Mouse (Mus musculus) neural tube, embryonic 13.5 days (tissue): ENCODE measurements around the gene Cars. TPM values are rescaled to one million over a fixed set of nuclear protein-coding genes. Genes with fewer than 3 reads are reported as not detected.
"Not testable (repeated sequence)": the region's sequence is repeated elsewhere in the genome, so short reads cannot be mapped to it uniquely, and the experiment has no call there.

Source experiments
- ATAC-seq: fragments of 200-750 bp; cut with Nextera tagmentation; 2 replicates; pipeline ENCODE4 v1.8.0; 2017; ENCODE audit warnings: low read depth, mild to moderate bottlenecking, moderate TSS enrichment, moderate library complexity
- H3K27ac ChIP-seq: fragments of 300-500 bp; sonication (generic); replicated peaks from 2 replicates; pipeline ENCODE4 v1.5.1; 2015; ENCODE audit warnings: moderate library complexity, mild to moderate bottlenecking, inconsistent platforms
- H3K27me3 ChIP-seq: fragments of 300-500 bp; sonication (generic); 2 replicates; pipeline ENCODE4 v1.6.1; 2015; ENCODE audit warnings: mild to moderate bottlenecking, inconsistent platforms
- H3K36me3 ChIP-seq: fragments of 300-500 bp; sonication (generic); 2 replicates; pipeline ENCODE4 v1.6.1; 2015; ENCODE audit warnings: mild to moderate bottlenecking, inconsistent platforms
- H3K4me1 ChIP-seq: fragments of 300-500 bp; sonication (generic); replicated peaks from 2 replicates; pipeline ENCODE4 v1.6.1; 2015; ENCODE audit warnings: inconsistent platforms
- H3K4me2 ChIP-seq: fragments of 300-500 bp; sonication (generic); 2 replicates; pipeline ENCODE4 v1.6.1; 2015; ENCODE audit warnings: inconsistent platforms, mild to moderate bottlenecking, moderate library complexity
- H3K4me3 ChIP-seq: fragments of 300-500 bp; sonication (generic); 2 replicates; pipeline ENCODE4 v1.5.1; 2015; ENCODE audit warnings: mild to moderate bottlenecking, inconsistent platforms
- H3K9ac ChIP-seq: fragments of 300-500 bp; sonication (generic); 2 replicates; pipeline ENCODE4 v1.6.1; 2015; ENCODE audit warnings: moderate library complexity, mild to moderate bottlenecking, inconsistent platforms
- H3K9me3 ChIP-seq: fragments of 300-500 bp; sonication (generic); 2 replicates; pipeline ENCODE4 v1.6.1; 2016; ENCODE audit warnings: inconsistent platforms
- WGBS: fragments of 180-500 bp; shearing (Covaris S2); methylation state at CpG from one replicate; pipeline ENCODE4 v1.1.7; 2015; 5-methylcytosine and 5-hydroxymethylcytosine counted together
- microRNA-seq: library from miRNA; unstranded; fragments of <30 nt; microRNA quantifications from one replicate; pipeline ENCODE4, GENCODE M21; 2016
- polyA plus RNA-seq: library from polyadenylated mRNA; unstranded; fragments of >200 nt; fragmentation: Nextera tagmentation; extraction: Ambion mirVana; gene quantifications from 2 replicates; pipeline ENCODE4 v1.2.1, GENCODE M21; 2015

Cars gene
- polyA plus RNA-seq, 1 experiment from 2014 or later, result 57.8 TPM

DNA sequence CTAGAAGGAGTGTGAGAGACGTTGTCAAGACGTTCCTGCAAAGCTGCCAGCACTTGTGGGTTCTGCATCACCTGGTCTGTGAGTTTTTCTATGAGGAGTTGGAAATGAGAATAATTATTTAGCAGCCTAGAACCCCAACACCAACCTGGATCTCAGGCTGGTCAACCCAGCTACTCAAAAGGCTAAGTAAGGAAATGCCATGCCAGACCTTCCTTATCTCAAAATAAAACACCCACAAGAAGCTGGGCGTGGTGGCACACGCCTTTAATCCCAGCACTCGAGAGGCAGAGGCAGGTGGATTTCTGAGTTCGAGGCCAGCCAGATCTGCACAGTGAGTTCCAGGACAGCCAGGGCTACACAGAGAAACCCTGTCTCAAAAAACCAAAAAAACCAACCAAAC lies 61.7 kb downstream of the Cars start:
- H3K27ac ChIP-seq, H3K4me1 ChIP-seq, H3K4me2 ChIP-seq, H3K9ac ChIP-seq, H3K4me3 ChIP-seq, ATAC-seq, H3K27me3 ChIP-seq, H3K9me3 ChIP-seq: not testable (repeated sequence)
- 93% methylated on average over 6 of the region's 6 CpGs for WGBS
- peaks cover 62% of the 10 kb centered on the region for H3K36me3 ChIP-seq

DNA sequence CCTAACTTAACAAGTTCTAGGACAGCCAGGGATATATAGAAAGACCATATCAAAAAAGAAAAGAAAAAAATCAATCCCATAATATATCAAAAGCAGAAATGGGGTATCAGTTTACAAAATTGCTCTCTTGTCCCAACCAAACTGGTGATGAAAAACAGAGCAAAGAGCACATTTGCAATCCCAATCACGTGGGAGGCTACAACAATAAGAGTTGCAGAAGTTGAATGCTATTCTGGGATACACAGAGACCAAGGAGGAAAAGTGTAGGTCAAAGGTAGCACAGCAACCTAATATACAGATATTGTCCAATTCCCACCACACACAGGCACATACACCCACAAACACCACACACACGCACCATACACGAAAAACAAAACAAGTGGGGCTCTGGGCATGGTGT lies 63.6 kb downstream of the Cars start:
- Histone ChIP-seq H3K27ac (no peak overlapping the region), H3K4me3 (no peak overlapping the region), H3K9ac (no peak overlapping the region), H3K4me2 (no peak overlapping the region), H3K36me3 (peaks cover 81% of the 10 kb centered on the region), H3K9me3 (no peaks in the 10 kb centered on the region), H3K4me1 (no peaks in the 10 kb centered on the region), H3K27me3 (no peaks in the 10 kb centered on the region)
- 91% methylated on average over 3 of the region's 3 CpGs for WGBS
- no peak for ATAC-seq

DNA sequence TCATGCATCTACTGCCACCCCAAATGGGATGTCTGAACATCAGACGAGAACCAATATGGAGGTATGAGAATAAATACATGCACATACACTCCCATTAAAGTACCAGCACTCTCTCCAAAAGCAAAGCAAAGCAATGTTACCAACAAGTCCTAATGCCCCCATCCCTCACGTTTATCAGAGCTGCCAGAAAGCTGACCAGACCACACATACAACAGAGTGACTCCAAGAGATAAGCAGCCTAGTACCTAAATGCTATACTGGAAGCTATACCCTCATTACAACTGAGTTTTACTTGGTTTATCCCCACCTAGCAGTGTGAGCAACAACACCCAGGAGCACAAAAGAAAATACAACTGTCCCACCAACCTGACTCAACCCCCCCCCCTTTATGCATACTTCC lies 66.6 kb downstream of the Cars start:
- Histone ChIP-seq H3K27ac (no peak overlapping the region), H3K4me1 (no peaks in the 10 kb centered on the region), H3K9me3 (no peaks in the 10 kb centered on the region), H3K4me3 (no peak overlapping the region), H3K9ac (no peak overlapping the region), H3K4me2 (no peak overlapping the region), H3K27me3 (no peaks in the 10 kb centered on the region), H3K36me3 (peaks cover 99% of the 10 kb centered on the region)
- WGBS, result 80% methylated on average over 2 of the region's 2 CpGs
- ATAC-seq, result no peak

DNA sequence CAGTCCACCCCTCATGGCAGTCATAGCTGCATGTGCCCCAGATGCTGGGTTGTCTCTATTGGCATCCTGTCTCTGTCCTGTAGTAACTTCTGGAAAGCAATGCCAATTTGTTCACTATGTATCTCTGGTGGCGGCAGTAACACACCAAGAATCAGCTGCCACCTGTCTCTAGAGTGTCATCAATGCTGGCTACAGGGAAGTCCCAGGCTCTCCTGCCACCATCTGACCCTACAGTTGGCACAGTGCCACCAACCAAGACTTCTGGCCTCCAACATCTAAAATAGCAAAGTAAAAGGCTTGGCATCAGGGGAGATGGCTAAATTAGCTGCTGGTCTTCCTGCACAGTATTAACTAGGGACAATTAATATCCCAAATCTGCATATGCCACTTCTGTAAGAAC lies 67.5 kb downstream of the Cars start:
- WGBS, result 66% methylated on average over 1 of the region's 1 CpGs
- H3K27me3 ChIP-seq, result no peaks in the 10 kb centered on the region
- H3K4me3 ChIP-seq, result no peak overlapping the region
- no peak overlapping the region for H3K9ac ChIP-seq
- ATAC-seq, result no peak
- H3K4me1 ChIP-seq, result no peaks in the 10 kb centered on the region
- H3K36me3 ChIP-seq, result peaks cover 99% of the 10 kb centered on the region
- H3K9me3 ChIP-seq, result no peaks in the 10 kb centered on the region
- no peak overlapping the region for H3K4me2 ChIP-seq
- no peak overlapping the region for H3K27ac ChIP-seq

DNA sequence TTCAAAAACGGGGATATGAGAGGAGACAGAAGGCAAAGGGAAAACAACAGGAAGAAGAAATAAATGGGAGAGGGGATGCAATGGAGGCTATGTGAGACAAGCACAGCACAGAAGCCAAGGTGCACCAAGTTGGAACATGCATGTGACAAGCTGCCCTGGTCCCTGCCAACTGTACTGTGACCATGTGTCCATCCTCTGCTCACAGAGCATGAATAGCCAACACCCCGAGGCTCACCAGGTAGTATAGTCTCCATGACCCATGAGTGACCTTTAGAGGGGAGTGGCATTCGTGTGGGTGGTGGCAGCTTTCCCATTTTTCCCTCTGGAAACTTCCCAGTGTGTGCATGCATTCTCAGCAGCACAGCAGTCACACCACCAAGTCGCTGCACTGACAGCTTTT lies 80.6 kb downstream of the Cars start:
- H3K4me1 ChIP-seq, result no peaks in the 10 kb centered on the region
- H3K27me3 ChIP-seq, result no peaks in the 10 kb centered on the region
- no peak overlapping the region for H3K4me3 ChIP-seq
- no peak overlapping the region for H3K9ac ChIP-seq
- ATAC-seq, result no peak
- no peak overlapping the region for H3K4me2 ChIP-seq
- peaks cover 100% of the 10 kb centered on the region for H3K36me3 ChIP-seq
- no peaks in the 10 kb centered on the region for H3K9me3 ChIP-seq
- WGBS, result 85% methylated on average over 4 of the region's 4 CpGs
- no peak overlapping the region for H3K27ac ChIP-seq

DNA sequence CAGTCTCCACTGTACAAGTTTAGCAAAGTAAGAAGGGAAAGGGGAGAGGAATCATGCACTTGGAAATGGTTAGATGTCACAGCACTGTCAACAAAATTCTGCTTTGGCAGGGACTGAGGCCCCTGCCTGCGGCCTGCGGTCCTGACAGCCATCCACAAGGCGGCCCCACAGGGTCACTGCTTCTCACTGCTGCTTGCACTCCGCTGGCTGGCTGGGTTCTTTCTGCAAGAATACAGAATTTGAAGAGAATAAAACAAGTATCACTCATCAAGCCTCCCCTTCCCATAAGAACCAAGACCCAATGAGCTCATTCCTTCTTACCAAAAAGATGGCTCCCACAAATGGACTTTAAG lies 85.5 kb downstream of the Cars start:
- H3K36me3 ChIP-seq, result peaks cover 73% of the 10 kb centered on the region
- H3K4me1 ChIP-seq, result no peaks in the 10 kb centered on the region
- no peak overlapping the region for H3K27ac ChIP-seq
- no peaks in the 10 kb centered on the region for H3K9me3 ChIP-seq
- H3K4me2 ChIP-seq, result no peak overlapping the region
- H3K27me3 ChIP-seq, result no peaks in the 10 kb centered on the region
- 95% methylated on average over 4 of the region's 4 CpGs for WGBS
- H3K4me3 ChIP-seq, result no peak overlapping the region
- no peak overlapping the region for H3K9ac ChIP-seq
- no peak for ATAC-seq

DNA sequence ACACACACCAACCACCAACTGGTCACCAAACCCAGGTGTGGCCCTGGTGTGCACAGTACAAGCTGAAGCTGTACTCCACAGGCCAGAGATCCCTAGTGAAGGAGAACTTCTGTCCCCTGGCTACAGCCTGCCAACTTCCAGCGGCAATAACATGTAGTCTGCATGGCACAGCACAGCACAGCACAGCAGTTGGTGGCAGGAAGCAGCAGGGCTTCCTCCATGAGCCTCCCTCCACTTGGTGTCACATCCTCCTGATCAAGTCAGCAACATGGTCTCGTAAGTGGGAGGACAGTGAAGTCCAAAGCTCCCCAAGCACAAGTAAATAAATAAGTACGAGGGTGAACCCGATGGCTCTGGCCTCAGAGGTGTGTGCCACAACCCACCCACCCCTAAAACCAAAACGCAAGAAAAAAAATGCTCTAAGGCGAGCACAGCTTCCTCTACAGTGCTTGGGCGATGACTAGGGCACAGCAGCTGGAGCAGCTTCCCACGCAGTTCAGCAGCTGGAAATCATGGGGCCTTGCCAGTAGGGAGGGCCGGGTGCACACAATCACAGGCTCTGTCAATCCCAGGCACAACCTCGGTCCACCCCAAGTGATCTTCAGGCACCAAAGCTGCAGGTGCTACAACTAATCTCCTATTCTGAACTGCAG lies 86.0 kb downstream of the Cars start:
- Histone ChIP-seq H3K9ac (no peak overlapping the region), H3K36me3 (peaks cover 68% of the 10 kb centered on the region), H3K4me2 (no peak overlapping the region), H3K27me3 (no peaks in the 10 kb centered on the region), H3K4me3 (no peak overlapping the region), H3K9me3 (no peaks in the 10 kb centered on the region), H3K4me1 (no peaks in the 10 kb centered on the region), H3K27ac (no peak overlapping the region)
- no peak for ATAC-seq
- WGBS, result 92% methylated on average over 10 of the region's 10 CpGs

DNA sequence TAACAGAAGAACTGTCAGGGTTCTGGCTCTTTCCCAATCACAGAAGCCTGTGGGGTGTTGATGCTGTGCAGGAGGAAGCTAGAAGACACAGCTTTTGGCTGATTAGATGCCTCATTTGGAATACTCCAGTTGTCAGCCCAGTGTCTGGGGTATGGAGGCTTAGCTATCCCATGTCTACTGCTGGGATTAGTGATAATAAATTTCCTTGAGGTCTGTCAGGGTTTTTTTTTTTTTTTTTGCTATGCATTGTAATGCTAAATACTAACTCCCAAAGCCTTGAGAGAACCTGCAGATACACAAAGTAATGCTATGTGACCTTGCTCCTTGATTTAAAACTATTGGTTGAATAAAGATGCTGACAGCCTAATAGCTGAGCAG lies 88.6 kb downstream of the Cars start:
- H3K36me3 ChIP-seq, result peaks cover 42% of the 10 kb centered on the region
- H3K9me3 ChIP-seq, result no peaks in the 10 kb centered on the region
- no peak overlapping the region for H3K9ac ChIP-seq
- H3K4me3 ChIP-seq, result no peak overlapping the region
- no peak overlapping the region for H3K27ac ChIP-seq
- peaks cover 2% of the 10 kb centered on the region; the same call in 1 of the 2 replicates for H3K27me3 ChIP-seq
- H3K4me1 ChIP-seq, result no peaks in the 10 kb centered on the region
- no peak overlapping the region for H3K4me2 ChIP-seq
- no peak for ATAC-seq

DNA sequence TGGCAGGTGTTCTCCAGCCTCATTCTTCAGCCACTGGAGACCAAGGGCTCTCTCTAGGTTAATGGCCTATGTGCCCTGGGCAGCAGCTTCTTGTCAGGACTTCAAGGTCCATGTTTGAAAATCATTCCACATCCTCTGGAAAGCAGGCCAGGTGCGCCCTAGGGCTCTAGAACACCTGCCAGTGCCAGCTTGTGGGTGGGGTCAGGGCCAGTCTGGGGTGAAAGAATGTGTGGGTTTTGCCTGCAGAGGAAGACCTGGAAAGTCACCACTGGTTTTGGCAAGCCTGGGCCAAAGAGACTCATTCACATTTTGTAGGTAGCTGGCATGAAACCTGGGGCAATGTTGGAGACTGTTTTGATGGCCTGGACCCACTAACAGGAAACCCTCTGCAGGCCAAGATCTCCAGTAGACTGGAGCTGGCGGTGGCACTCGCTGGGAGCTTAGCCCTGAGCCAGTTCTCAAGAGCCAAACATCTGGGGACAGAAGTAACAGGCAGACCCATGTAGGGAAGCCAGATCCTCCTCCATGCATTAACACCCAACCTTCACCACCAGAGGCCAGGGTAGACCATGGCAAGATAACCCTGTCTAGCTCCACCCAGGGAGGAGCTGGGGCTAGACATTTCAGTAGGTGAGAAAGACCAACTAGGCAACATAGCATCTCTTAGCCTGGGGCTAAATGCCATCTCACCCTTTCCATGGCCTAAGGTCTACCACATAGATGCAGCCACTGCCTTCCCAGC lies 89.1 kb downstream of the Cars start:
- Histone ChIP-seq H3K27me3 (peaks cover 4% of the 10 kb centered on the region; the same call in 1 of the 2 replicates), H3K4me2 (no peak overlapping the region), H3K4me3 (no peak overlapping the region), H3K4me1 (no peaks in the 10 kb centered on the region), H3K27ac (no peak overlapping the region), H3K9me3 (no peaks in the 10 kb centered on the region), H3K36me3 (peaks cover 37% of the 10 kb centered on the region), H3K9ac (no peak overlapping the region)
- no peak for ATAC-seq
- 93% methylated on average over 3 of the region's 3 CpGs for WGBS

DNA sequence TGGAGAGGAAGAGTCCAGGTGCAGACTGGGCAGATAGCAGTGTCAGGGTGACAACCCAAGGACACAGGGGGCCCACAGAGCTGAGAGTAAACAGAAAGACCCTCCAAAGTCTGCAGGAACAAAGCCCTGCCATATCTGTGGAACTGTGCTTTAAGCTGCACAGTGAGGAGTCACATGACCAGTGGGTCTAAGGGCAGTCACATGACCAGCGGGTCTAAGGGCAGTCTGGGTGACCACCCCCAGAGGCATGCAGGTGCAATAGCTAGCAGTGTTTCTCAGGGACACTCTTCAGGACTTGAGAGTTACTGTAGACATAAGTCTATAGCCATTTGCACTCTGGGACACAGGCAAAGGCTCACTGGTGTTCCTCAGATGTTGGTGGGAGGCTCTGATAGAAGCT lies 90.3 kb downstream of the Cars start:
- 79% methylated on average over 1 of the region's 1 CpGs for WGBS
- Histone ChIP-seq H3K36me3 (peaks cover 25% of the 10 kb centered on the region), H3K9me3 (no peaks in the 10 kb centered on the region), H3K4me2 (no peak overlapping the region), H3K9ac (no peak overlapping the region), H3K27ac (no peak overlapping the region), H3K27me3 (peaks cover 13% of the 10 kb centered on the region), H3K4me3 (no peak overlapping the region), H3K4me1 (no peaks in the 10 kb centered on the region)
- ATAC-seq, result no peak

Small RNA genes within 50 kb of the gene (microRNA-seq; reads per million reads assigned to microRNA genes)
- 0.89 reads per million for gene Mir7064

Other genes with a start within 250 kb of the Cars start
- 464 and 633 TPM in 2 replicates for gene Cdkn1c, start 139.0 kb downstream of the Cars start, polyA plus RNA-seq
- 0.28 and 0.29 TPM in 2 replicates for gene Slc22a18, start 126.4 kb downstream of the Cars start, polyA plus RNA-seq
- 0.45 and 0.84 TPM in 2 replicates for gene Phlda2, start 96.9 kb downstream of the Cars start, polyA plus RNA-seq
- 310 and 312 TPM in 2 replicates for gene Nap1l4, start 51.0 kb downstream of the Cars start, polyA plus RNA-seq
- gene Tnfrsf26, start 28.6 kb upstream of the Cars start, polyA plus RNA-seq, result 0.10 and 0.28 TPM in 2 replicates
- 3.2 and 4.2 TPM in 2 replicates for gene Tnfrsf22, start 49.6 kb upstream of the Cars start, polyA plus RNA-seq
- 0.43 and 0.96 TPM in 2 replicates for gene Tnfrsf23, start 85.8 kb upstream of the Cars start, polyA plus RNA-seq
- gene Osbpl5, start 156.9 kb upstream of the Cars start, polyA plus RNA-seq, result 27.8 and 34.4 TPM in 2 replicates
- gene Mrgprg, start 166.9 kb upstream of the Cars start, polyA plus RNA-seq, result not detected in 2 replicates
- 4.6 and 5.1 TPM in 2 replicates for gene Mrgpre, start 184.4 kb upstream of the Cars start, polyA plus RNA-seq
- 5.4 and 8.5 TPM in 2 replicates for gene Nadsyn1, start 222.8 kb upstream of the Cars start, polyA plus RNA-seq
- 48.7 and 52.5 TPM in 2 replicates for gene Dhcr7, start 223.1 kb upstream of the Cars start, polyA plus RNA-seq